Mouse (Mus musculus) stomach, embryonic 14.5 days (tissue): ENCODE measurements around the gene Gfi1b. TPM values are rescaled to one million over a fixed set of nuclear protein-coding genes. Genes with fewer than 3 reads are reported as not detected.

ENCODE experiments used
- ATAC-seq: fragments of 200-750 bp; cut with Nextera tagmentation; 2 replicates; pipeline ENCODE4 v1.8.0; 2017; ENCODE audit warnings: low read depth, moderate TSS enrichment; ENCODE audit not compliant: insufficient number of reproducible peaks, insufficient read depth, low FRiP score
- H3K27ac ChIP-seq: fragments of 300-500 bp; sonication (generic); 2 replicates; pipeline ENCODE4 v1.5.1; 2014; ENCODE audit warnings: mild to moderate bottlenecking, low read length, moderate library complexity, mixed read lengths
- H3K27me3 ChIP-seq: fragments of 300-500 bp; sonication (generic); 2 replicates; pipeline ENCODE4 v1.6.1; 2014; ENCODE audit warnings: low read length, control low read depth, mixed read lengths; ENCODE audit not compliant: control insufficient read depth, insufficient read depth
- H3K36me3 ChIP-seq: fragments of 300-500 bp; sonication (generic); 2 replicates; pipeline ENCODE4 v1.6.1; 2014; ENCODE audit warnings: mild to moderate bottlenecking, control low read depth, low read length, moderate library complexity, mixed read lengths; ENCODE audit not compliant: control insufficient read depth, insufficient read depth
- H3K4me1 ChIP-seq: fragments of 300-500 bp; sonication (generic); 2 replicates; pipeline ENCODE4 v1.6.1; 2014; ENCODE audit warnings: low read length, control low read depth, mixed read lengths; ENCODE audit not compliant: control insufficient read depth, insufficient read depth
- H3K4me2 ChIP-seq: fragments of 300-500 bp; sonication (generic); replicated peaks from 2 replicates; pipeline ENCODE4 v1.6.1; 2014; ENCODE audit warnings: low read depth, low read length, control low read depth
- H3K4me3 ChIP-seq: fragments of 300-500 bp; sonication (generic); 2 replicates; pipeline ENCODE4 v1.5.1; 2014; ENCODE audit warnings: low read depth, low read length, control low read depth
- H3K9ac ChIP-seq: fragments of 300-500 bp; sonication (generic); replicated peaks from 2 replicates; pipeline ENCODE4 v1.6.1; 2014; ENCODE audit warnings: low read depth, mild to moderate bottlenecking, control low read depth, low read length, moderate library complexity, mixed read lengths
- H3K9me3 ChIP-seq: fragments of 300-500 bp; sonication (generic); 2 replicates; pipeline ENCODE4 v1.6.1; 2016; ENCODE audit warnings: low read depth, low read length, control low read depth; ENCODE audit not compliant: control insufficient read depth
- WGBS: fragments of 180-500 bp; shearing (Covaris S2); extraction: QIAGEN DNeasy Blood & Tissue Kit; methylation state at CpG from one replicate; pipeline ENCODE4 v1.1.7; 2014; 5-methylcytosine and 5-hydroxymethylcytosine counted together
- microRNA-seq: library from miRNA; unstranded; fragments of <30 nt; microRNA quantifications from one replicate; pipeline ENCODE4, GENCODE M21; 2016
- polyA plus RNA-seq: library from polyadenylated mRNA; unstranded; fragments of >200 nt; fragmentation: Nextera tagmentation; extraction: Ambion mirVana; gene quantifications from 2 replicates; pipeline ENCODE4 v1.2.1, GENCODE M21; 2014

The Gfi1b gene
- polyA plus RNA-seq, 1 experiment from 2014 or later: 0.55 TPM

DNA sequence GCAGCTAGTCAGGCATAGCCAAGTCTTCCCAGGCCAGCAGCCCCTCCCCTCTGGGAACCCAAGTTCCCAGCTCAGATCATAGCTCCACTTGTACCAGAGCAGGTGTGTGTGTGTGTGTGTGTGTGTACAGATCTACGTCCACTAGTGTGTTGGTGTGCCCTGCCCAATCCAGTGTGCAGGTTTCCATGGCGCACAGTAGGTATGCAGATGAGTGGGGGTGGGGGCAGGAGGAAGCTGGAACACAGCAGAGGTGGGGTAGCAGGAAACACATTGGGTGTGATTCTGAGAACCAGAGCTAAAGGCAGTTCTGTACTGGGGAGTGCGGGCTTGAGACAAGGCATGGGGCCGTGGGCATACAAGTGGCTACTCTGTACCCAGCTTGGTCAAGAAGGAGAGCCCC, 57.4 kb downstream of the Gfi1b start:
- H3K9me3 ChIP-seq: no peaks in the 10 kb centered on the region
- no peak overlapping the region for H3K4me2 ChIP-seq
- H3K9ac ChIP-seq: no peak overlapping the region
- no peak overlapping the region for H3K4me3 ChIP-seq
- no peak for ATAC-seq
- peaks cover 18% of the 10 kb centered on the region; the same call in 1 of the 2 replicates for H3K36me3 ChIP-seq
- H3K4me1 ChIP-seq: no peaks in the 10 kb centered on the region
- H3K27ac ChIP-seq: no peak overlapping the region
- WGBS: 95% methylated on average over 4 of the region's 4 CpGs
- no peaks in the 10 kb centered on the region for H3K27me3 ChIP-seq

DNA sequence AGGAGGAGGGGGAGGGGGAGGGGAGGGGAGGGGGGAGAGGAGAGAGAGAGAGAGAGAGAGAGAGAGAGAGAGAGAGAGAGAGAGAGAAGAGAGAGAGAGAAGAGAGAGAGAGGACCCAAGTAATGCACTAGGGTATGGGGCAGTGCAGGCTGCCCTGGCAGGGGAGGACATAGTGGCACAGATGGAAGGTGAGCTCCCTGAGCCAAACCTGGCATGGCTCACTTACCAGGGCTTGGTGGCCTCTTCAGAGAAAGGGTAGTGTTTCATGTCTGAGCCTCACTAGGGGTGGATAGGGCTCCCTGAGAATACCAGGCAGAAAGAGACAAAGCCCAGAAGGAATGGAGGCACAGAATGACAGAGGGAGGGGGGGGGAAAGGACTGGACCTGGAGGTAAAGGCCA, 58.0 kb downstream of the Gfi1b start:
- no peak overlapping the region for H3K27ac ChIP-seq
- H3K27me3 ChIP-seq: no peaks in the 10 kb centered on the region
- H3K36me3 ChIP-seq: peaks cover 18% of the 10 kb centered on the region; the same call in 1 of the 2 replicates
- no peak overlapping the region for H3K4me3 ChIP-seq
- no peak for ATAC-seq
- H3K9me3 ChIP-seq: no peaks in the 10 kb centered on the region
- no peaks in the 10 kb centered on the region for H3K4me1 ChIP-seq
- H3K4me2 ChIP-seq: no peak overlapping the region
- H3K9ac ChIP-seq: no peak overlapping the region

DNA sequence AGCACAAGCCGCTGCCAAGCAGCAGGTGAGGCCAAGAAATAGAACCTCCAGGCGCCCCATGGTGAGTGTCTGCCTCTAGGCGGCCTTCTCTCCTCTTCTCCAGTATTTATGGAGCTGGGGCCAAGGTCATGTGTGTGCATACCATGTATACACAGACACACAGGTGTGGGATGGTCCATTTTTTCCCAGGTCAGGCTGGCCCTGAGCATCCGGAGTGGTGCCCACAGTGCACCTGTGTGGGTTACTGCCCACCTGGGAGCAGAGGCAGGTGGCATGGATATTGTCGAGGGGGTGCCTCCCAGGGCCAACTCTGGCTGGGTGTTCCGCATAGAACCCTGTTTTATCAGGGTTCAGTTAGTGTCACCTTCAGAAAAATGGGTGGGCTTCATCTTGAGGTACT, 58.5 kb downstream of the Gfi1b start, which contains the start of gene Cel:
TSS of gene Cel (minus strand) at position 101 of the 400 bp plus-strand sequence.
- H3K36me3 ChIP-seq: peaks cover 12% of the 10 kb centered on the region; the same call in 1 of the 2 replicates
- no peaks in the 10 kb centered on the region for H3K4me1 ChIP-seq
- no peak within 1 kb of the TSS for H3K9ac ChIP-seq
- no peaks in the 10 kb centered on the region for H3K9me3 ChIP-seq
- no peak within 1 kb of the TSS for H3K27ac ChIP-seq
- no peak for ATAC-seq
- no peak within 1 kb of the TSS for H3K4me3 ChIP-seq
- H3K27me3 ChIP-seq: no peaks in the 10 kb centered on the region
- 57% methylated on average over 6 of the region's 6 CpGs for WGBS
- H3K4me2 ChIP-seq: no peak within 1 kb of the TSS

Small RNA genes lying within 50 kb of the gene (microRNA-seq; reads per million reads assigned to microRNA genes)
- not detected for gene Gm22824

Other genes starting within 250 kb of the Gfi1b start
- 4.4 and 4.7 TPM in 2 replicates for gene Ppp1r26, start 175.2 kb downstream of the Gfi1b start, polyA plus RNA-seq
- 1.1 and 1.4 TPM in 2 replicates for gene 1700007K13Rik, start 155.7 kb downstream of the Gfi1b start, polyA plus RNA-seq
- 58.5 and 59.3 TPM in 2 replicates for gene Mrps2, start 153.9 kb downstream of the Gfi1b start, polyA plus RNA-seq
- gene Gbgt1, start 125.1 kb downstream of the Gfi1b start, polyA plus RNA-seq: 2.9 and 3.1 TPM in 2 replicates
- gene Gm10134, start 115.9 kb downstream of the Gfi1b start, polyA plus RNA-seq: 6.6 and 7.5 TPM in 2 replicates
- 36.2 and 38.6 TPM in 2 replicates for gene Ralgds, start 108.9 kb downstream of the Gfi1b start, polyA plus RNA-seq
- gene Cel, start 58.6 kb downstream of the Gfi1b start, polyA plus RNA-seq: 28.9 TPM in 1 of 2 replicates, not detected in the other
- 29.0 and 30.5 TPM in 2 replicates for gene Gtf3c5, start 38.2 kb downstream of the Gfi1b start, polyA plus RNA-seq
- gene Tsc1, start 19.2 kb upstream of the Gfi1b start, polyA plus RNA-seq: 20.5 and 22.7 TPM in 2 replicates
- 1.6 and 2.1 TPM in 2 replicates for gene Spaca9, start 77.7 kb upstream of the Gfi1b start, polyA plus RNA-seq
- 0.42 and 0.59 TPM in 2 replicates for gene Ak8, start 78.2 kb upstream of the Gfi1b start, polyA plus RNA-seq
- 22.8 and 23.3 TPM in 2 replicates for gene Gtf3c4, start 218.4 kb upstream of the Gfi1b start, polyA plus RNA-seq
- 13.5 and 14.8 TPM in 2 replicates for gene Ddx31, start 218.4 kb upstream of the Gfi1b start, polyA plus RNA-seq